Mouse (Mus musculus) hindbrain, postnatal 0 days (tissue): ENCODE measurements around the gene Arl11. TPM values are rescaled to one million over a fixed set of nuclear protein-coding genes. Genes with fewer than 3 reads are reported as not detected.
A peak's percentile ranks its signal among the peaks of the same experiment; 100 is the strongest.

Experiments
- ATAC-seq: fragments of 200-750 bp; cut with Nextera tagmentation; 2 replicates; pipeline ENCODE4 v1.8.0; 2017; ENCODE audit warnings: mild to moderate bottlenecking, moderate TSS enrichment, moderate library complexity
- DNase-seq: peaks from one replicate; pipeline ENCODE4 v3.0.0-alpha.2; 2015; ENCODE audit warnings: low spot score
- H3K27ac ChIP-seq: fragments of 300-500 bp; sonication (generic); 2 replicates; pipeline ENCODE4 v1.5.1; 2014; ENCODE audit warnings: mild to moderate bottlenecking
- H3K27me3 ChIP-seq: fragments of 300-500 bp; sonication (generic); 2 replicates; pipeline ENCODE4 v1.6.1; 2014; ENCODE audit warnings: low read length, mixed read lengths; ENCODE audit not compliant: insufficient read depth
- H3K36me3 ChIP-seq: fragments of 300-500 bp; sonication (generic); 2 replicates; pipeline ENCODE4 v1.6.1; 2014; ENCODE audit warnings: low read length, mixed read lengths; ENCODE audit not compliant: insufficient read depth
- H3K4me1 ChIP-seq: fragments of 300-500 bp; sonication (generic); 2 replicates; pipeline ENCODE4 v1.6.1; 2014; ENCODE audit warnings: antibody characterized with exemption, low read length, mixed read lengths; ENCODE audit not compliant: insufficient read depth
- H3K4me2 ChIP-seq: fragments of 300-500 bp; sonication (generic); 2 replicates; pipeline ENCODE4 v1.6.1; 2014; ENCODE audit warnings: low read depth, mild to moderate bottlenecking, low read length, moderate library complexity, mixed read lengths
- H3K4me3 ChIP-seq: fragments of 300-500 bp; sonication (generic); 2 replicates; pipeline ENCODE4 v1.5.1; 2014; ENCODE audit warnings: low read length
- H3K9ac ChIP-seq: fragments of 300-500 bp; sonication (generic); replicated peaks from 2 replicates; pipeline ENCODE4 v1.6.1; 2014; ENCODE audit warnings: mild to moderate bottlenecking, low read length, moderate library complexity, mixed read lengths
- H3K9me3 ChIP-seq: fragments of 300-500 bp; sonication (generic); 2 replicates; pipeline ENCODE4 v1.6.1; 2016; ENCODE audit warnings: low read length, mixed read lengths
- CTCF ChIP-seq: IDR thresholded peaks from 2 replicates; pipeline ENCODE4 v1.5.1; 2016; ENCODE audit warnings: antibody characterized with exemption, control low read depth, low read depth
- WGBS: fragments of 180-500 bp; shearing (Covaris S2); extraction: QIAGEN DNeasy Blood & Tissue Kit; methylation state at CpG from one replicate; pipeline ENCODE4 v1.1.7; 2014; 5-methylcytosine and 5-hydroxymethylcytosine counted together
- polyA plus RNA-seq: library from polyadenylated mRNA; unstranded; fragments of >200 nt; fragmentation: Nextera tagmentation; extraction: Ambion mirVana; gene quantifications from 2 replicates; pipeline ENCODE4 v1.2.1, GENCODE M21; 2015
- total RNA-seq: library from RNA; depleted of rRNA; stranded (reverse); fragments of >200 nt; gene quantifications from 2 replicates; pipeline ENCODE4 v1.2.3, GENCODE M21; 2014; rRNA removed

The Arl11 gene
- total RNA-seq (0.94 and 2.8 TPM in 2 replicates), polyA plus RNA-seq (0.54 and 0.56 TPM in 2 replicates)

DNA sequence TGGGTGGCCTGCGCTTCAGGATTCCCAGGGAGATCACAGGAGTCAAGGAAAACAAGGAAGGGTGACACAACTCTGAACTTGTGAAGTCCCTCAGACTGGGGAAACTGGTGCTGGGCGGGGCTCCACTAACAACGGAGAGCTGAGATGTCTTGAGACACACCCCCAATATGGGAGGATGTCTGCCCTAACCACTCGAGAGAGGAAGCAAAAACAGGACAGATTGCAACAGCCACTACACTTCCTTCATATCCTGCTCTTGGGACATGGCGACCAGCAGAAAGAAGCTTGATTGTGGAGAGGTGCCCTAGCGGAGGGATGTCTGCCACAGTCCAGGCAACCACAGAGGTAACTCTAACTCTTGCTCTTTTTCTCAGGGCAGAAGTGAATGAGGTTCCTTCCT, at the start of gene Arl11:
TSS of gene Arl11 (plus strand) at position 161 of the 400 bp plus-strand sequence.
- Histone ChIP-seq H3K4me3 (no peak within 1 kb of the TSS), H3K9ac (no peak within 1 kb of the TSS), H3K4me1 (no peaks in the 10 kb centered on the region; the same call in 1 of the 2 replicates), H3K27ac (no peak within 1 kb of the TSS), H3K9me3 (no peaks in the 10 kb centered on the region), H3K27me3 (no peaks in the 10 kb centered on the region), H3K36me3 (no peaks in the 10 kb centered on the region), H3K4me2 (no peak within 1 kb of the TSS)
- ATAC-seq = no peak
- no peak for TF ChIP-seq CTCF
- WGBS = 69% methylated on average over 6 of the region's 6 CpGs
- DNase-seq = no peak

DNA sequence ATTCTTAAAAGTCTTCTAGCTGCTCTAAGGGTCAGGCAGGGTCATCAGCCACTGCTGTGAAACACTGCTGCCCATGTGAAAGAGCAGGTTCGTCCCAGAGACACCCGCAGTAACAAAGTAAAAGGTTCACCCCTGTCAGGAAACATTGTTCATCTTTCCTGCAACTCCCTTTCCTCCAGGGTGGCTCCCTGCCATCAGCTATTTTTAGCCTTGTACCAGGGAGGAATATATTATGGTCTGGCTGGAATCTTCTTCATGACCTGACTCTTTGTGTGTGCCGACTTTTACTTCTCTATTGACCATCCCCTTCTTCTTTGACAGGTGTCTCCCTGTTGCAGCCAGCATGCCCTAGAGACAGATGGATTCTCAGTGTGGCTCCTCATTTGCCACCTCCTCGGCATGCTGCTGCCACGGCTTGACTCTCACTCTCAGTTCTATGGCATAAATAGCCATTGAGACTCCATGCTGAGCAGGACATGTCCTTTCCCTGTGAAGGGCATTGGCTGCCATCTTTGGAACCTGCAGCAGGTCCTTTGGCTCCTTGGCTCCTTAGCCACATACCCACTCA, 41.6 kb upstream of the Arl11 start:
- ATAC-seq (no peak), DNase-seq (no peak)
- H3K9me3 ChIP-seq = no peaks in the 10 kb centered on the region
- no peak overlapping the region for H3K4me2 ChIP-seq
- WGBS = 38% methylated on average over 5 of the region's 5 CpGs
- H3K27me3 ChIP-seq = no peaks in the 10 kb centered on the region
- TF ChIP-seq CTCF = no peak
- no peaks in the 10 kb centered on the region for H3K36me3 ChIP-seq
- no peak overlapping the region for H3K4me3 ChIP-seq
- H3K4me1 ChIP-seq = no peaks in the 10 kb centered on the region
- H3K9ac ChIP-seq = no peak overlapping the region
- no peak overlapping the region for H3K27ac ChIP-seq

GRCm38 (mm10) chr14:61274414-61275198, 34.9 kb upstream of the Arl11 start:
- H3K27ac ChIP-seq = no peak overlapping the region
- H3K4me3 ChIP-seq = peak overlapping the region; percentile 23
- WGBS = 8% methylated on average over 38 of the region's 38 CpGs
- TF ChIP-seq CTCF = no peak
- ATAC-seq = 0 out of 2 replicates have a peak, but pooled peaks have one; percentile 15
- DNase-seq = no peak
- peaks cover 15% of the 10 kb centered on the region; the same call in 1 of the 2 replicates for H3K27me3 ChIP-seq
- no peaks in the 10 kb centered on the region for H3K36me3 ChIP-seq
- H3K4me1 ChIP-seq = peaks cover 6% of the 10 kb centered on the region
- H3K9me3 ChIP-seq = no peaks in the 10 kb centered on the region
- H3K4me2 ChIP-seq = peak overlapping the region; percentile 52
- H3K9ac ChIP-seq = no peak overlapping the region

DNA sequence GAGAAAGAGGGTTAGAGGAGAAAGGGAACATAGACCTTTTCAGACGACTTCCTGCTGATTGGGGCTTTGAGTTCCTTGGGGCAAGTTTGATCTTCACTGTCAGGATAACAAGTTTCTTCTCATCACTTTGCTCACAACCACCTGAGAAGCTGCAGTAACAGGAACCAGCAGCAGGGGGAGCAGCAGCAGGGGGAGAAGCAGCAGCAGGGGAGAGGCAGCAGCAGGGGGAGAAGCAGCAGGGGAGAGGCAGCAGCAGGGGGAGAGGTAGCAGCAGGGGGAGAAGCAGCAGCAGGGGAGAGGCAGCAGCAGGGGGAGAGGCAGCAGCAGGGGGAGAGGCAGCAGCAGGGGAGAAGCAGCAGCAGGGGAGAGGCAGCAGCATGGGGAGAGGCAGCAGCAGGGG, 32.3 kb upstream of the Arl11 start:
- DNase-seq (no peak), ATAC-seq (no peak)
- H3K4me3 ChIP-seq = no peak overlapping the region
- no peak overlapping the region for H3K27ac ChIP-seq
- H3K9ac ChIP-seq = no peak overlapping the region
- H3K36me3 ChIP-seq = no peaks in the 10 kb centered on the region
- WGBS = 45% methylated on average over 1 of the region's 1 CpGs
- peaks cover 6% of the 10 kb centered on the region for H3K4me1 ChIP-seq
- no peak overlapping the region for H3K4me2 ChIP-seq
- peak; percentile 59 for TF ChIP-seq CTCF
- no peaks in the 10 kb centered on the region for H3K9me3 ChIP-seq
- H3K27me3 ChIP-seq = peaks cover 15% of the 10 kb centered on the region; the same call in 1 of the 2 replicates

DNA sequence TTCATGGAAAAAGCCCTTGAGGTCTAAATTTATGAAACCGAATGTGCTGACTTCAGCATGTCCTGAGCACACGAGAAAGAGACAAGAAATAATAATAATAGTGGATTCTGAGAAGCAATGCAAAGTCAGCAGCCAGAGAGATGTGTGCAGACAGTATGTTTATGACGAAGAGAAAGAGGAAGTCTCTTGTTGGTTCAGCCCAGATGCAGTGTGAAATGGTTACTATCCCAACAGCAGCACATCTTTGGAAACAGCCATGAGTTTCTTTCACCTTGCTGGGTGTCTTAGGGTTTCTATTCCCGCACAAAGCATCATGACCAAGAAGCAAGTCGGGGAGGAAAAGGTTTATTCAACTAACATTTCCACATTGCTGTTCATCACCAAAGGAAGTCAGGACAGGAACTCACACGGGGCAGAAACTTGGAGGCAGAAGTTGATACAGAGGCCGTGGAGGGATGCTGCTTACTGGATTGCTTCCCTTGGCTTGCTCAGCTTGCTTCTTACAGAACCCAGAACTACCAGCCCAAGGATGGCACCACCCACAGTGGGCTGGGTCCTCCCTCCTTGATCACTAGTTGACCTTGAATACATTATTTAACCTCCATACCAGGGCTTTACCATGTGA, 30.8 kb upstream of the Arl11 start:
- Histone ChIP-seq H3K36me3 (no peaks in the 10 kb centered on the region), H3K9me3 (no peaks in the 10 kb centered on the region), H3K27me3 (peaks cover 15% of the 10 kb centered on the region; the same call in 1 of the 2 replicates)

GRCm38 (mm10) chr14:61288606-61289286, 20.8 kb upstream of the Arl11 start:
- TF ChIP-seq CTCF = no peak
- ATAC-seq = no peak
- WGBS = 67% methylated on average over 19 of the region's 19 CpGs

More for the DNA sequence above, 30.8 kb upstream of the Arl11 start:
- Histone ChIP-seq H3K4me3 (no peak overlapping the region), H3K9ac (no peak overlapping the region), H3K4me2 (no peak overlapping the region), H3K27ac (no peak overlapping the region), H3K4me1 (peaks cover 6% of the 10 kb centered on the region)
- ATAC-seq (no peak), DNase-seq (no peak)
- 83% methylated on average over 7 of the region's 7 CpGs for WGBS
- no peak for TF ChIP-seq CTCF

More at GRCm38 (mm10) chr14:61288606-61289286, 20.8 kb upstream of the Arl11 start:
- DNase-seq = no peak
- Histone ChIP-seq H3K4me2 (no peak overlapping the region), H3K36me3 (no peaks in the 10 kb centered on the region), H3K4me3 (no peak overlapping the region), H3K9me3 (no peaks in the 10 kb centered on the region), H3K27me3 (no peaks in the 10 kb centered on the region), H3K4me1 (no peaks in the 10 kb centered on the region), H3K27ac (no peak overlapping the region), H3K9ac (no peak overlapping the region)
